Mouse (Mus musculus) bone marrow, adult 2 months (tissue): Measurements from ENCODE around the gene Pcmtd2.
"Not testable (repeated sequence)": the region's sequence is repeated elsewhere in the genome, so short reads cannot be mapped to it uniquely, and the experiment has no call there.

Source experiments
- CTCF ChIP-seq: fragments of 200-500 bp; IDR thresholded peaks from 2 replicates; pipeline ENCODE4 v1.5.1; 2011; ENCODE audit warnings: low read length, control low read depth; ENCODE audit not compliant: control insufficient read depth, insufficient read depth
- POLR2A ChIP-seq: fragments of 200-500 bp; IDR thresholded peaks from 2 replicates; pipeline ENCODE4 v1.6.1; 2011; ENCODE audit warnings: low read depth, mild to moderate bottlenecking, control low read depth, low read length, borderline replicate concordance; ENCODE audit not compliant: control insufficient read depth

DNA sequence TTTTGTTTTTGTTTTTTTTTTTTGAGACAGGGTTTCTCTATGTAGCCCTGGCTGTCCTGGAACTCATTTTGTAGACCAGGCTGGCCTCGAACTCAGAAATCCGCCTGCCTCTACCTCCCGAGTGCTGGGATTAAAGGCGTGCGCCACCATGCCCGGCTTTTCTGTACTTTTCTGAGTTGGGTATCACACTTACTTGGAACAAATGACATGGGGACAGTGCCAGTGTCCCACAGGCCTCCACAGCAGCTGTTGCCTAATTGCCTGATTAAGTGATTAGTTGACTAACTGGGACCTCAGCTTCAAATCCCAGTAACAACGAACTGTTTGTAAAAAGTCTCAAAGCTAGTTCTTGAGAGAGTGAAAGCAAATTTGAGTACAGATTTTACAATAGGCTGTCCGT is 44.5 kb upstream of the Pcmtd2 start:
- TF ChIP-seq CTCF, POLR2A: not testable (repeated sequence)
